Mouse (Mus musculus) liver, embryonic 14.5 days (tissue): ENCODE results near the gene Ston2. TPM values are rescaled to one million over a fixed set of nuclear protein-coding genes. Genes with fewer than 3 reads are reported as not detected.

Experiments used
- ATAC-seq: fragments of 200-750 bp; cut with Nextera tagmentation; 2 replicates; pipeline ENCODE4 v1.8.0; 2017; ENCODE audit warnings: moderate number of reproducible peaks, mild to moderate bottlenecking, moderate library complexity; ENCODE audit not compliant: insufficient read depth
- DNase-seq, 3 experiments: peaks; one replicate each; pipeline ENCODE4 v3.0.0-alpha.2; 2012 to 2013; ENCODE audit warnings: low read depth in 3 of 3, low spot score in 3 of 3
- H3K27ac ChIP-seq: fragments of 300-500 bp; sonication (generic); 2 replicates; pipeline ENCODE4 v1.5.1; 2014; ENCODE audit warnings: moderate library complexity, mild to moderate bottlenecking, control low read depth, inconsistent platforms
- H3K27me3 ChIP-seq: fragments of 300-500 bp; sonication (generic); 2 replicates; pipeline ENCODE4 v1.6.1; 2014; ENCODE audit warnings: mild to moderate bottlenecking, low read length, moderate library complexity; ENCODE audit not compliant: control insufficient read depth, insufficient read depth
- H3K36me3 ChIP-seq: fragments of 300-500 bp; sonication (generic); replicated peaks from 2 replicates; pipeline ENCODE4 v1.6.1; 2014; ENCODE audit warnings: low read depth; ENCODE audit not compliant: control insufficient read depth, insufficient read depth
- H3K4me1 ChIP-seq, 2 experiments: fragments of 200-500 bp in 1 of 2; fragments of 300-500 bp in 1 of 2; sonication (generic) in 1 of 2; replicated peaks; 2 replicates each; pipeline ENCODE4 v1.6.1; 2012 to 2014; ENCODE audit warnings: antibody characterized with exemption in 1 of 2, inconsistent platforms in 1 of 2, low read length in 1 of 2; ENCODE audit not compliant: control insufficient read depth in 2 of 2, insufficient read depth in 2 of 2
- H3K4me2 ChIP-seq: fragments of 300-500 bp; sonication (generic); 2 replicates; pipeline ENCODE4 v1.6.1; 2014; ENCODE audit warnings: low read depth, mild to moderate bottlenecking, control low read depth, moderate library complexity
- H3K4me3 ChIP-seq, 2 experiments: fragments of 200-500 bp in 1 of 2; fragments of 300-500 bp in 1 of 2; sonication (generic) in 1 of 2; 2 replicates each; pipeline ENCODE4 v1.5.1; 2012 to 2014; ENCODE audit warnings: low read depth in 2 of 2, low read length in 2 of 2, mild to moderate bottlenecking in 2 of 2, control low read depth in 1 of 2, inconsistent platforms in 1 of 2, moderate library complexity in 1 of 2; ENCODE audit not compliant: insufficient read depth in 1 of 2
- H3K9ac ChIP-seq: fragments of 300-500 bp; sonication (generic); replicated peaks from 2 replicates; pipeline ENCODE4 v1.6.1; 2014; ENCODE audit warnings: mild to moderate bottlenecking, control low read depth, moderate library complexity
- H3K9me3 ChIP-seq: fragments of 300-500 bp; sonication (generic); 2 replicates; pipeline ENCODE4 v1.6.1; 2016; ENCODE audit warnings: low read length, mixed read lengths; ENCODE audit not compliant: control insufficient read depth
- CTCF ChIP-seq: IDR thresholded peaks from 2 replicates; pipeline ENCODE4 v1.5.1; 2016; ENCODE audit warnings: antibody characterized with exemption, low read depth, control low read depth
- EP300 ChIP-seq: IDR thresholded peaks from 2 replicates; pipeline ENCODE4 v1.6.1; 2016; ENCODE audit warnings: antibody characterized with exemption, low read depth
- WGBS: fragments of 180-500 bp; shearing (Covaris S2); extraction: QIAGEN DNeasy Blood & Tissue Kit; methylation state at CpG from one replicate; pipeline ENCODE4 v1.1.7; 2014; ENCODE audit not compliant: insufficient replicate concordance; 5-methylcytosine and 5-hydroxymethylcytosine counted together
- polyA plus RNA-seq, 2 experiments: library from polyadenylated mRNA; depleted of rRNA in 1 of 2; stranded (reverse) in 1 of 2; unstranded in 1 of 2; fragments of >200 nt; fragmentation: Nextera tagmentation in 1 of 2; extraction: Ambion mirVana in 1 of 2; gene quantifications; 2 replicates each; pipeline versions ENCODE4 v1.2.1 to v1.2.3; 2012 to 2014

The Ston2 gene
- polyA plus RNA-seq, 2 experiments = 15.4 to 26.6 TPM

GRCm38 (mm10) chr12:91764471-91764870, 23.7 kb downstream of the Ston2 start:
- TF ChIP-seq CTCF (no peak), EP300 (no peak)
- Histone ChIP-seq H3K9me3 (no peaks in the 10 kb centered on the region), H3K4me2 (peak overlapping the region; percentile 4; the same call in 1 of the 2 replicates), H3K4me3 (no peak overlapping the region), H3K4me1 (peaks cover 11 to 36% of the 10 kb centered on the region in 2 experiments), H3K9ac (no peak overlapping the region), H3K27me3 (no peaks in the 10 kb centered on the region; the same call in 1 of the 2 replicates), H3K27ac (no peak overlapping the region), H3K36me3 (no peaks in the 10 kb centered on the region)
- no peak; the same call in 1 of the 2 replicates for ATAC-seq
- WGBS = 44% methylated on average over 2 of the region's 2 CpGs
- DNase-seq = no peak

GRCm38 (mm10) chr12:91759836-91760235, 28.4 kb downstream of the Ston2 start:
- TF ChIP-seq CTCF (no peak), EP300 (no peak)
- Histone ChIP-seq H3K4me2 (no peak overlapping the region), H3K4me3 (no peak overlapping the region), H3K27me3 (no peaks in the 10 kb centered on the region), H3K9me3 (no peaks in the 10 kb centered on the region), H3K27ac (no peak overlapping the region), H3K9ac (no peak overlapping the region), H3K36me3 (no peaks in the 10 kb centered on the region), H3K4me1 (peaks cover 24 to 53% of the 10 kb centered on the region in 2 experiments)
- ATAC-seq = no peak
- WGBS = 81% methylated on average over 3 of the region's 3 CpGs
- DNase-seq = no peak

- Histone ChIP-seq H3K4me2 (peak overlapping the region; percentile 57), H3K27ac (peak overlapping the region; percentile 66), H3K4me3 (no peak overlapping the region), H3K4me1 (peaks cover 24 to 41% of the 10 kb centered on the region in 2 experiments), H3K9ac (peak overlapping the region; percentile 43), H3K36me3 (no peaks in the 10 kb centered on the region), H3K27me3 (no peaks in the 10 kb centered on the region), H3K9me3 (no peaks in the 10 kb centered on the region)
- ATAC-seq (peak; percentile 92), DNase-seq (peak in 1 of 3 experiments; percentile 56)
- WGBS = 19% methylated on average over 13 of the region's 13 CpGs
- TF ChIP-seq EP300 = peak; percentile 91
- TF ChIP-seq CTCF = no peak
Measured at GRCm38 (mm10) chr12:91757854-91758562, 30.2 kb downstream of the Ston2 start.

GRCm38 (mm10) chr12:91756562-91757166, 31.5 kb downstream of the Ston2 start:
- Histone ChIP-seq H3K36me3 (no peaks in the 10 kb centered on the region), H3K27me3 (no peaks in the 10 kb centered on the region), H3K4me1 (peaks cover 24 to 44% of the 10 kb centered on the region in 2 experiments), H3K27ac (no peak overlapping the region), H3K4me3 (no peak overlapping the region), H3K9me3 (no peaks in the 10 kb centered on the region), H3K4me2 (peak overlapping the region; percentile 19; the same call in 1 of the 2 replicates), H3K9ac (no peak overlapping the region)
- ATAC-seq (no peak), DNase-seq (no peak)
- 8% methylated on average over 5 of the region's 5 CpGs for WGBS
- TF ChIP-seq CTCF (no peak), EP300 (no peak)

GRCm38 (mm10) chr12:91754606-91755005, 33.6 kb downstream of the Ston2 start:
- no peak for TF ChIP-seq EP300
- no peak for TF ChIP-seq CTCF
- H3K4me2 ChIP-seq = no peak overlapping the region
- H3K36me3 ChIP-seq = no peaks in the 10 kb centered on the region
- peaks cover 26 to 47% of the 10 kb centered on the region in 2 experiments for H3K4me1 ChIP-seq
- H3K9ac ChIP-seq = no peak overlapping the region
- no peak for DNase-seq
- ATAC-seq = no peak
- WGBS = 85% methylated on average over 6 of the region's 6 CpGs
- no peak overlapping the region for H3K27ac ChIP-seq
- H3K4me3 ChIP-seq = no peak overlapping the region
- H3K27me3 ChIP-seq = no peaks in the 10 kb centered on the region
- no peaks in the 10 kb centered on the region for H3K9me3 ChIP-seq
